Mouse (Mus musculus) cerebellum, postnatal 25 days (tissue): ENCODE data around the gene Nr1i3.
A peak's percentile ranks its signal among the peaks of the same experiment; 100 is the strongest.

Source experiments
- DNase-seq, 2 experiments: peaks; one replicate each; pipeline ENCODE4 v3.0.0; 2021; ENCODE audit warnings: mixed read lengths in 2 of 2

Nr1i3 gene

GRCm38 (mm10) chr1:171195887-171196397, 17.8 kb upstream of the Nr1i3 start, which contains the start of gene Pcp4l1:
Gene Pcp4l1, minus strand, starts transcription at chr1:171196268.
- peak; percentile 59 to 74 for DNase-seq

- DNase-seq, result no peak
Measured at GRCm38 (mm10) chr1:171199532-171199931, 14.2 kb upstream of the Nr1i3 start.

GRCm38 (mm10) chr1:171200769-171201168, 13.0 kb upstream of the Nr1i3 start:
- DNase-seq, result no peak

- no peak for DNase-seq
Measured at GRCm38 (mm10) chr1:171203471-171204248, 10.1 kb upstream of the Nr1i3 start.

GRCm38 (mm10) chr1:171204249-171204644, 9.5 kb upstream of the Nr1i3 start:
- DNase-seq, result no peak

- no peak for DNase-seq
Measured at GRCm38 (mm10) chr1:171205704-171206493, 7.9 kb upstream of the Nr1i3 start.

- DNase-seq, result no peak
Measured at GRCm38 (mm10) chr1:171209409-171209808, 4.4 kb upstream of the Nr1i3 start.

GRCm38 (mm10) chr1:171212854-171213253, 916 bp upstream of the Nr1i3 start:
- DNase-seq, result no peak

- DNase-seq, result no peak
Measured at GRCm38 (mm10) chr1:171216241-171216955, 2.6 kb downstream of the Nr1i3 start.

GRCm38 (mm10) chr1:171220871-171221270, 7.1 kb downstream of the Nr1i3 start:
- DNase-seq, result peak; percentile 88 to 93

GRCm38 (mm10) chr1:171221281-171222193, 7.8 kb downstream of the Nr1i3 start:
- DNase-seq, result no peak

GRCm38 (mm10) chr1:171222238-171223155, 8.7 kb downstream of the Nr1i3 start, which contains the start of gene Tomm40l:
Gene Tomm40l, minus strand, starts transcription at chr1:171222514.
- peak; percentile 88 to 90 for DNase-seq

- DNase-seq, result no peak
Measured at GRCm38 (mm10) chr1:171223168-171223567, 9.4 kb downstream of the Nr1i3 start.

GRCm38 (mm10) chr1:171223796-171224195, 10.0 kb downstream of the Nr1i3 start:
- DNase-seq, result no peak

GRCm38 (mm10) chr1:171224857-171225256, 11.1 kb downstream of the Nr1i3 start, which contains the start of gene Apoa2:
Gene Apoa2, plus strand, starts transcription at chr1:171225054.
- DNase-seq, result no peak

GRCm38 (mm10) chr1:171226780-171227179, 13.0 kb downstream of the Nr1i3 start:
- DNase-seq, result no peak

GRCm38 (mm10) chr1:171227879-171228278, 14.1 kb downstream of the Nr1i3 start:
- DNase-seq, result no peak

- DNase-seq, result no peak
Measured at GRCm38 (mm10) chr1:171229750-171230149, 16.0 kb downstream of the Nr1i3 start.

GRCm38 (mm10) chr1:171230215-171230614, 16.4 kb downstream of the Nr1i3 start:
- no peak for DNase-seq

GRCm38 (mm10) chr1:171231844-171232243, 18.1 kb downstream of the Nr1i3 start:
- DNase-seq, result no peak

GRCm38 (mm10) chr1:171232348-171232747, 18.6 kb downstream of the Nr1i3 start:
- DNase-seq, result no peak
